Mouse (Mus musculus) E14TG2a.4 (cell line): ENCODE data around the gene Fam120b.

Source experiments
- H3K27me3 ChIP-seq: 2 replicates; pipeline ENCODE4 v1.6.1; 2014; ENCODE audit warnings: low read length, control low read depth; ENCODE audit not compliant: insufficient read depth
- H3K36me3 ChIP-seq: 2 replicates; pipeline ENCODE4 v1.6.1; 2014; ENCODE audit warnings: low read length, control low read depth; ENCODE audit not compliant: insufficient read depth
- H3K4me1 ChIP-seq: replicated peaks from 2 replicates; pipeline ENCODE4 v1.6.1; 2014; ENCODE audit warnings: low read depth, low read length, control low read depth
- H3K4me3 ChIP-seq: replicated peaks from 2 replicates; pipeline ENCODE4 v1.5.1; 2014; ENCODE audit warnings: mild to moderate bottlenecking, low read length
- H3K9me3 ChIP-seq: 2 replicates; pipeline ENCODE4 v1.6.1; 2014; ENCODE audit warnings: low read length, control low read depth
- CTCF ChIP-seq: conservative IDR thresholded peaks from 2 replicates; pipeline ENCODE4 v1.5.1; 2014; ENCODE audit warnings: low read length
- NANOG ChIP-seq: IDR thresholded peaks from 2 replicates; pipeline ENCODE4 v1.6.1; 2014; ENCODE audit warnings: borderline replicate concordance, low read length, mixed read lengths
- POU5F1 ChIP-seq: IDR thresholded peaks from 2 replicates; pipeline ENCODE4 v1.6.1; 2014; ENCODE audit warnings: low read length, borderline replicate concordance

Fam120b gene

DNA sequence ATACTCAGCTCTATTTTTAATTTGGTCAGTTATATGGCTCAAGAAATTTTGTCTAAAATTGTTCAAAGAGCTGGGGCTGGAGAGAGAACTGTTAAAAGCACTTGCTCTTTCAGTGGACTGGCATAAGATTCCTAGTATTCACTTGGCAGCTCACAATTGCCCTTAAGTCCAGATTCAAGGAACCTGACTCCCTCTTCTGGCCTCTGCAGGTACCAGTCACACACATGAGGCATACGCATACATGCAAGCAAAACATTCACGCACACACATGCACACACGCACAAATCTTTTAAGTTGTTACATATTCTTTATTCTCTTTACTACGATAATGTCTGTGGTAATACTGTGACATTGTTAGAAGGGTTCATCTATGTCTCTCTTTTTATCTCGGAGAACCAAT is 12.6 kb upstream of the Fam120b start:
- Histone ChIP-seq H3K36me3 (no peaks in the 10 kb centered on the region), H3K9me3 (no peaks in the 10 kb centered on the region), H3K4me3 (no peak overlapping the region), H3K4me1 (peaks cover 46% of the 10 kb centered on the region), H3K27me3 (peaks cover 59% of the 10 kb centered on the region)
- TF ChIP-seq NANOG (no peak), CTCF (peak; percentile 19; the same call in 1 of the 2 replicates), POU5F1 (no peak)

DNA sequence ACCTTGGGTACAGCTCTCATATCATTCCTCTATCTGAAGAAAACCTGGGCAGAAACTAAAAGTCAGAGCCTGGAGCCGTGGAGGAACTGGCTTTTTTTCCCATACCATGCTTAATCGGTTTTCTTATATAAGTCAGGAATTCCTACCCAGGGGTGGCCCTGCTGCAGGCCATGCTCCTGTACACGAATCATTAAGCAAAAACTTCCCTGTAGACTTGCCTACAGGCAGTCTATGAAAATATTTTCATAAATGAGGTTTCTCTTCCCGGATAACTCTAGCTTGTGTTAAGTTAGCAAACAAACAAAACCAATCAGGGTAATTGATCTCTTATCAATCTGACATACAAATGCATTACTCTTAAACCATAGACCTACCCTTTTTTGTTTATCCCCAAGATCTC is 7.1 kb upstream of the Fam120b start:
- no peaks in the 10 kb centered on the region for H3K36me3 ChIP-seq
- TF ChIP-seq CTCF = no peak
- TF ChIP-seq NANOG = no peak
- no peak for TF ChIP-seq POU5F1
- H3K9me3 ChIP-seq = no peaks in the 10 kb centered on the region
- peaks cover 26% of the 10 kb centered on the region for H3K27me3 ChIP-seq
- H3K4me1 ChIP-seq = no peaks in the 10 kb centered on the region
- no peak overlapping the region for H3K4me3 ChIP-seq

- H3K36me3 ChIP-seq = no peaks in the 10 kb centered on the region
- TF ChIP-seq POU5F1 (no peak), NANOG (no peak), CTCF (no peak)
- no peak overlapping the region for H3K4me3 ChIP-seq
- no peaks in the 10 kb centered on the region for H3K4me1 ChIP-seq
- H3K9me3 ChIP-seq = no peaks in the 10 kb centered on the region
- H3K27me3 ChIP-seq = peaks cover 28% of the 10 kb centered on the region
Observed at GRCm38 (mm10) chr17:15389356-15389755, 6.6 kb upstream of the Fam120b start.

GRCm38 (mm10) chr17:15401716-15402115 is 5.7 kb downstream of the Fam120b start:
- TF ChIP-seq NANOG (no peak), CTCF (no peak), POU5F1 (no peak)
- no peaks in the 10 kb centered on the region for H3K27me3 ChIP-seq
- peaks cover 23% of the 10 kb centered on the region for H3K36me3 ChIP-seq
- H3K4me1 ChIP-seq = peaks cover 8% of the 10 kb centered on the region
- no peaks in the 10 kb centered on the region for H3K9me3 ChIP-seq
- no peak overlapping the region for H3K4me3 ChIP-seq

DNA sequence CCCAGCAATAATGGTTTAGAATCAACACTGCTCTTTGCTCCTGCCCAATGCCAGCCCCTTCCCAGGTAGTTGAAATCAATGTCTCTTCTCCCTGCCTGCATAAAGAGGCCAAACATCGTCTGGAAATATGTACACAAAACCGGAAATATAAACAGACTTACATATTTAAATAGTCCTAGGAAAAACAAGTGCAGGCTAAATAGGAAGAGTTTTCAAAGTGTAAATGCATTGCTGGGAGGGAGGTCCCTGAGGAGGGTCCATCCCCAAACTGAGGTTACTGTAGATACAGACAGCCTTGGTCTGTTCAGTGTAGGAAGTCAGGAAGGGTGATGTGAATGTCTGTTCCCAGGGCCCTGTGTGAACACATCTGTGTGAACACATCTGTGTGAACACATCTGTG is 10.6 kb downstream of the Fam120b start:
- no peak overlapping the region for H3K4me3 ChIP-seq
- H3K36me3 ChIP-seq = peaks cover 22% of the 10 kb centered on the region
- no peaks in the 10 kb centered on the region for H3K9me3 ChIP-seq
- peaks cover 6% of the 10 kb centered on the region; the same call in 1 of the 2 replicates for H3K4me1 ChIP-seq
- H3K27me3 ChIP-seq = peaks cover 4% of the 10 kb centered on the region; the same call in 1 of the 2 replicates
- no peak for TF ChIP-seq NANOG
- TF ChIP-seq CTCF = no peak
- no peak for TF ChIP-seq POU5F1

GRCm38 (mm10) chr17:15409261-15409660 is 13.3 kb downstream of the Fam120b start:
- Histone ChIP-seq H3K4me3 (peak overlapping the region; percentile 35; the same call in 1 of the 2 replicates), H3K27me3 (peaks cover 4% of the 10 kb centered on the region; the same call in 1 of the 2 replicates), H3K9me3 (no peaks in the 10 kb centered on the region), H3K36me3 (no peaks in the 10 kb centered on the region), H3K4me1 (peaks cover 6% of the 10 kb centered on the region; the same call in 1 of the 2 replicates)
- TF ChIP-seq CTCF (no peak), POU5F1 (no peak), NANOG (no peak)

DNA sequence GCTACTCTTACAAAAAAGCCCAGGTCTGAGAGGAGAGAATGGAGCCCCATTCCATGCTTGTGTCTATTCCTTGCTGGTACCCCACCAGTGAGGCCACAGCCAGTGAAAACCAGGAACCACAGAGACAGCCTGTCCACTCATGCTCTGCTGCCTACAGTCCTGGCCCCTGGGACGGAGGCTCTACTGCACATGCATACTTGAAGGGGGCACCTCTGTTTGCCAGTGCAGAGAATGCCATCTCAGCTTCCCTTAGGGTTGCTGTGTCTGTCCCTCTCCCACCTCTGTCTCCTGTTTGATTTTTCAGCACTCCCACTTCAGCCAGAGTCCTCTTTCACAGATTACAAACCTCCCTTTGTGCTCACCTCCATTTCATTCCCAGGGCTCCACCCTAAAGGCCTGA is 14.9 kb downstream of the Fam120b start:
- no peaks in the 10 kb centered on the region for H3K36me3 ChIP-seq
- no peaks in the 10 kb centered on the region for H3K9me3 ChIP-seq
- no peak overlapping the region for H3K4me3 ChIP-seq
- H3K4me1 ChIP-seq = peaks cover 6% of the 10 kb centered on the region; the same call in 1 of the 2 replicates
- TF ChIP-seq CTCF (no peak), NANOG (no peak)
- H3K27me3 ChIP-seq = peaks cover 4% of the 10 kb centered on the region; the same call in 1 of the 2 replicates

DNA sequence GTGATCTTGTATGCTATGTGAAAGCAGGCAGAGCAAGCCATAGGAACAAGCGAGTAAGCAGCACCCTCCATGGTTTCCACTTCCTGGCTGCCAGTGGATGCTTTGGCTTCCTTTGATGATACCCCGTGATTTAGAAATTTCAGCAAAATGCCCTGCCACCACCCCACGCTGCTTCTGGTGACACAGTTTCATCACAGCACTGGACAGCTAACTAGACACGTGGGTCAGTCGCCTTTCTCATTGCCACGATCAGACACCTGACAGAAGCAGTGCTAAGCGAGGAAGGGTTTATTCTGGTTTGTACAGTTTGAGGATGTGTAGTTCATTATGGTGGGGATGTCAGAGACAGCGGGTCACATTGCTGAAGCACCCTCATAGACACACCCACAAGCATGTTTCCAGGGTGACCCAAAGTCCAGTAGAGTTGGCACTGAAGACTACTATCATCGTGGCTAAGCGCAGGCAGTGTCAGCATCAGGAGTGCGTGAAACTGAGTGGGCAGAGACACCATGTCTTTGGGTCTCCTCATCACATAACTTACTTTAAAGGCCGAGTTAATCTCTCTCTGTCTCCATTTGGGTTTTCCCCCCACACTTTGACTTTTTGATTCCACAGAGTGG is 20.7 kb downstream of the Fam120b start:
- Histone ChIP-seq H3K9me3 (no peaks in the 10 kb centered on the region), H3K4me1 (no peaks in the 10 kb centered on the region), H3K27me3 (no peaks in the 10 kb centered on the region), H3K4me3 (no peak overlapping the region), H3K36me3 (peaks cover 9% of the 10 kb centered on the region; the same call in 1 of the 2 replicates)
- TF ChIP-seq CTCF = no peak

GRCm38 (mm10) chr17:15419534-15419933 is 23.5 kb downstream of the Fam120b start:
- Histone ChIP-seq H3K4me1 (no peaks in the 10 kb centered on the region), H3K9me3 (no peaks in the 10 kb centered on the region), H3K36me3 (peaks cover 9% of the 10 kb centered on the region; the same call in 1 of the 2 replicates), H3K4me3 (no peak overlapping the region), H3K27me3 (no peaks in the 10 kb centered on the region)
- TF ChIP-seq CTCF (no peak), POU5F1 (no peak), NANOG (no peak)
